Mouse (Mus musculus): Measurements from ENCODE around the gene Mas1.

Mas1 gene

DNA sequence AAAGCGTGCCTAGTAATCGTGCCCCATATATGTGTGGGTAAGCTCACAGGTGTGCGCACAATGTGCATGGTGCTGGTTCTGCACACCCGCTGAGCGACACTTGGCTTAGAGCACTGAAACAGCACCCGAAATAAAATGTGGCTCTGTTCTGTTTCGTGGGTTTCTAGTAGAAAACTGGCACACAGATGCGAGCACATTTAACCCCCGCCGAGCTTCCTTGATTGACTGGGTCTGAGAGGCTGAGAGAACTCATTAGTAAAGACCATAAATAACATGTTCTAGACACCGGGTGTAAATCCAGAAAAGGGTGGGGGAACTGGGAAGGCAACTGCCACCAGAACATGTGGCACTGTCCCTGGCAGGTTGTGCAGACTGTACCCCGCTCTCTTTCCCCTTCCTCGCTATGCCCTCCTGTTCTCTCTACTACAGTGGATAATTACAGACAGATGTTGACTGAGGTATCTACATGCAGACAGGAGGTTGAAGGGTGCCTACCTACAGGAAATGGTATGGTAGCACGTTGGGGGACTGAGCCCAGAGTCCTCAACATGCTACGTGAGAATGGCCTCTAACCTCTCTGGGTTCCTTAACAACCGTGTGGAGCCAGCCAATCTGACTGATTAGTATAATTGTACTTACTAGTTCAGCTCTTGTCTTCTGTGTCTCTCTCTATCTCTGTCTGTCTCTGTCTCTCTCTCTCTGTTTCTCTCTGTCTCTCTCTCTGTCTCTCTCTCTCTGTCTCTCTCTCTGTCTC, 4.5 kb upstream of the Mas1 start:
- DNase-seq (ENCODE audit: low spot score in 2 of 2) = no peak

DNA sequence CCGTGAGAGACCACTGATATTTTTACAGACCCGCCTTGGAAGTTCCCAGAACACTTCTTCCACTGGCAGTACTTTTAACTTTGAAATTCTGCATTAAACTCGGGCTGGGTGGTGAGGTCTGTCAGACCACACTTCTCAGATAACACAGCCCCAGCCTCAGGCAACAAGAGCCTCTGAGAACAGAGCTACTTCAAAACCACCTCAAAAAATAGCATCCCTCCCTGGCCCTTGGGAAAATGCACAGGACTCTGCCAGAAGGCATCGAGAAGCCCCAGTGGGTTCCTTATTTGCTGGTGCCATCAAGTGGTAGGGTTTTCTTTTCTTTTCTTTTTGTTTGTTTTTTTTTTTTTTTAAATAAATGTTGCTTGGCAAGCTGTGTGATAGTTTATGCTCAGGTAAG, 697 bp upstream of the Mas1 start:
- no peak for DNase-seq (ENCODE audit: low spot score in 2 of 2)

DNA sequence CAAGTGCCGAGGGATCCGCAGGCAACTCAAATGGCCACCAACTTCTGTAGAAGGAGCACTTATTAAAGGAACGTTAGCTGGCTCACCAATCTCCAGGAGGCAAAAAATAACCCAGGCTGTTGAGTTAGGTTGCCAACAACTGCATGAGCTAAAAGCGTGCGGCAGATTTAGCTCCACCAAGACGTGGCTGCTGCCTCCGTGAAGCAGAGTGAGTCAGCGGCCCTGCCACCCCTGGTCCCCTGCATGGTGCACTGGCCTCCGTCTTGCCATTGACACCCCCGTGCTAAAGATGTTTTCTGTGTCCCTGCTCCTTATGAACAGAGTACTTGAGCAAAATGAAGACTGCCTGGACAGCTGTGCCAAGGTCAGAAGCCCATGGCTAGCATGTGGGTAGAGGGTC, 1.1 kb downstream of the Mas1 start:
- no peak for DNase-seq (ENCODE audit: low spot score in 2 of 2)

DNA sequence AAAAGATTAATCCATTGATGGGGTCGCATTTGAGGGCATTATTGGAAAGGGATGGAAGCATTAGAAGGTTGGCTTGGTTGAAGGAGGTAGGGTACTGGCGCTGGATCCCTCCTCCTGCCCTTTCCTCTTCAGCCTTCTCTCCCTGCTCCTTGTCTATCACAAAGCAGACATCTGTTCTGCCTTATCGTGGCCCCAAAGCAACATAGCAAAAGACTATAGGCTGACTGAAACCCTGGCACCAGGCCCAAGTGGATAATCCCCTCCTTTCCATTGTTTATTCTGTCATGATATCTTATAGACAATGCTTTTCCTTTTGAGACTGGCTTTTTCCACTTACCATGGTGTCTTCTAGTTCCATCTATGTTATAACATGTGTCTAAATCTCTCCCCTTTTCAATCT, 2.5 kb downstream of the Mas1 start:
- no peak for DNase-seq (ENCODE audit: low spot score in 2 of 2)

- no peak for DNase-seq (ENCODE audit: low spot score in 2 of 2)
Measured at GRCm38 (mm10) chr17:12864111-12864510, 3.8 kb downstream of the Mas1 start.

- DNase-seq (ENCODE audit: low spot score in 2 of 2) = no peak
Measured at GRCm38 (mm10) chr17:12859006-12859520, 8.9 kb downstream of the Mas1 start.

DNA sequence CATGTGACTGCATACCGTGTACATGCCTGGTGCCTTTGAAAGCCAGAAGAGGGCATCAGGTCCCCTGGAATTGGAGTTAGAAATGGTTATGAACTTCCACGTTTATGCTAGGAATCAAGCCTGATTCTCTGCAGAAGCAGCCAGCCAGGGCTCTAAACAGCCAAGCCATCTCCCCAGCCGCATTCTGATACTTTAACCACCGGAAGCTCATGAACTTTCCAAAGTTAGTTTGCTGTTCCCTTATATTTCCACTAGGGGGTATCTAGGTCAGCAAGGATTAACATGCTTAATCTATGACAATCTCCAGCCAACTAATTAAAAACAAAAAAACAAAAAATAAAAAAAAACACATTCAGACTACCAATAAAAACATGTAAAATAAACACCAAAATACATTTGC, 9.9 kb downstream of the Mas1 start:
- DNase-seq (ENCODE audit: low spot score in 2 of 2) = no peak

GRCm38 (mm10) chr17:12857395-12857794, 10.5 kb downstream of the Mas1 start:
- DNase-seq (ENCODE audit: low spot score in 2 of 2) = no peak

- DNase-seq (ENCODE audit: low spot score in 2 of 2) = no peak
Measured at GRCm38 (mm10) chr17:12854386-12854785, 13.6 kb downstream of the Mas1 start.

- DNase-seq (ENCODE audit: low spot score in 2 of 2) = no peak
Measured at GRCm38 (mm10) chr17:12853821-12854220, 14.1 kb downstream of the Mas1 start.

- DNase-seq (ENCODE audit: low spot score in 2 of 2) = no peak
Measured at GRCm38 (mm10) chr17:12851689-12852088, 16.3 kb downstream of the Mas1 start.

DNA sequence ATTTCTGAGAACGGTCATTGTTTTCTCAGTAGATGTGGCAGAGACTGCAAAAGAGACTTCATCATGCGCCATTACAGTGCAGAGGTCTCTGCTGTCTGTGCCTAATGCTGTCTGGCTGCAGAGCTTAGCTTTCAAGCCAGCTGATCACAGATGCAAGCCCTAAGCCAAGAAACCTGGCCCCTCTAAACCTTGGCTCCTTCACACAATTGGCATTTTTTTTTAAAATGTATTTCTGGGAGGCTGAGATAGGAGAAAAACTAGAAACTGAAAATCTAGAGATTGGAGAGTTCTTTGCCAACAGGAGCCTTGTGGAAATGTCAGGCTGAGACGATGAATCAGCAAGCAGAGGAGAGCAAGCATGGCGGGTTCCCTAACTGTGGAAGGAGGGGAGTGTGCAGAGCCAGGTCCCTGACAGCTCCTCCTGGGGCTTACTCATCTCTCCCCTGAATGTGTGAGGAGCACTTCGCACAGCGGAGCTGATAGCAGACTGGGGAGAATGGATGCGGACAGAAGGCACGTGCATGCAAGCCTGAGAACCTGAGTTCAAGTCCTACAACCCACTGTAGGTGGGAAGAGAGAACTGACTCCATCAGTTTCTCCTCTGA, 18.1 kb downstream of the Mas1 start:
- no peak for DNase-seq (ENCODE audit: low spot score in 2 of 2)

- no peak for DNase-seq (ENCODE audit: low spot score in 2 of 2)
Measured at GRCm38 (mm10) chr17:12847736-12848135, 20.2 kb downstream of the Mas1 start.

DNA sequence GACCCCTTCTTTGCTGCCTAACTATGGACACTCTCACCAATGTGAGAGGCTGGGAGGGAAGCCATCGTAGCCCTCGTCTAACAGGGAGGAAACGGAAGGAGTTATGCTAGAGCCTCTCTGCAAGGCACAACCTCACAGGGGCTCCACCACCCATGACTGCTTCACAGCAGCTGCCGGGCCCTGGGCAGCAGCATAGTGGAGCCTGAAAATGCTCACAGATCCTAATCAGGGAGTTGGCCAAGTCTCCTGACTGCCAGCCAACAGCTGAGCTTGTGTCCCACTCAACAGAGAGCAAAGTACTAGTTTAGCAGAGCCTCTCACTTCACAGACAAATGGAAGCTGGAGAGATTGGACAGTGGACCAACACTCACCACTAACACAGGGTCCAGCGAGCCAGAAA, 21.5 kb downstream of the Mas1 start:
- DNase-seq (ENCODE audit: low spot score in 2 of 2) = no peak

DNA sequence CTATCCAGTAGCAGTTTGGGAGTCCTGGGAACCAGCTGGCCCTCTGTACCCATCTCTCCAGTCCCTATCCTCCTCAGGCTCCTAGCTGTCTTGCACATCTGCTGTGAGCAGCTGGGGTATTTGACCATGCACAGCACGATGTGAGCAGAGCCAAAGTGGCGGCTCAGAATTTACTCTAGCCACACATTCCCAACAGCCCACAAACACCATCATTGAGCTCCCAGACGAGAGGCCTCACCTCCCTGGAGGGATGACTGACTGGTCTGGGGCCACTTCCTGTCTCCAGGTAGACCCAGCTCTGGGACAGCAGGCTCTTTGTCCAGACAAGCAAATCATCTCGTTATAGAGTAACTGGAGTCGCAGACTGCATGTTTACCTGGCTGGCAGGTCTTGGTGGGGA, 22.1 kb downstream of the Mas1 start:
- DNase-seq (ENCODE audit: low spot score in 2 of 2) = no peak

DNA sequence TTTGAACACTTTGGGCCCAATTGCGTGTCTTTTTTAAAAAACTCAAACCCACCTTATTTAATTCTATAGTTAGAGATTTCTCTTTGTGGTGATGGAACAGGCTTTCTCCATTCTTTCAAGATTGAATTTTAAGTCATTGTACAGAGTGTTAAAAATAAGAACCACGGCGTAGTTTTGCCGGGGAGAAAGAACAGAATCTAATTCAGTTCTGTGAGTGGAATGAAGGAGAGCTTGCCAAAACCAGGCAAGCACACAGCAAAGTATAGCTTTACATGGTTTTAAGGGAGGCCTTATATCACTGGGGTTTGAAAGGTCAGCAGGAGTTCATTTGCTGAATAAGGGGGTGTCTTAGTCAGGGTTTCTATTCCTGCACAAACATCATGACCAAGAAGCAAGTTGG, 23.4 kb downstream of the Mas1 start:
- no peak for DNase-seq (ENCODE audit: low spot score in 2 of 2)

GRCm38 (mm10) chr17:12843826-12844225, 24.1 kb downstream of the Mas1 start:
- DNase-seq (ENCODE audit: low spot score in 2 of 2) = no peak

DNA sequence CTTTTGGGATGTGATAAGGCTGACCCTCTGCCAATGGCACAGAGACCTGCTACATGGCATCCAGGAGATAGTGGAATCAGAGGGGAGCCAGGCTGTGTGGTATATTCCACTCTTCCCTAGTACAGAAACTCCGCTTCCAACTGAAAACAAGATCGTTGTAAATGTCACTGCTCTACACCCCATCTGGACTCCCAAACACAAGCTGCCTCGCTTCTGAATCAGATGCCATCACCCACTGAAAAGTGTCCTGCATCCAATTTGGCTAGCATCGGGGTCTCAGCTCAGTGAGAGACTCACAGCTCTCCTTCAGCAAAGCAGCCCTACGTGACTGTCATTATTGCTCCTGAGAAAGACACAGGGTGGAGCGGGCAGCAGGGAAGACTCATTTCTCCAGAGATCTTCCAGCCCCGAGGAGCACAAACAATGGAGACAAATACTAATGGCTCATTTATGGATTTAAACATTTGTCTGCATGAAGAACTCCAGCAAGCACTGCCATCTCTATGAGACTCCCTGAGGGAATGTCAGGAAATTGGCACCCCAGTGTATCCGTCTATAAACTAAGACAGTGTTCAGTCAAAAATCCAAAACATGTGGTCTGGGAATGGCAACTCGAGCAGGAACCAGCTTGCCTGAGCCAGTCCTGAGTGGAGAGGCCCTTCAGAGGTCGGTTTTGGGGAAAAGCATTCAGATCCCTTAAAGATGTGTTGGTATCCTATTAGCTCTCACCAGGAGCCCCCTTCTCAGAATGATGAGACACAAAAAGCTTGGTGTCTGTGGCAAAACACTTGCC, 28.3 kb downstream of the Mas1 start:
- no peak for DNase-seq (ENCODE audit: low spot score in 2 of 2)

GRCm38 (mm10) chr17:12835738-12836137, 32.2 kb downstream of the Mas1 start:
- no peak for DNase-seq (ENCODE audit: low spot score in 2 of 2)

- no peak for DNase-seq (ENCODE audit: low spot score in 2 of 2)
Measured at GRCm38 (mm10) chr17:12834826-12835225, 33.1 kb downstream of the Mas1 start.

GRCm38 (mm10) chr17:12834317-12834716, 33.6 kb downstream of the Mas1 start:
- DNase-seq (ENCODE audit: low spot score in 2 of 2) = no peak

- no peak for DNase-seq (ENCODE audit: low spot score in 2 of 2)
Measured at GRCm38 (mm10) chr17:12832657-12833056, 35.3 kb downstream of the Mas1 start.

DNA sequence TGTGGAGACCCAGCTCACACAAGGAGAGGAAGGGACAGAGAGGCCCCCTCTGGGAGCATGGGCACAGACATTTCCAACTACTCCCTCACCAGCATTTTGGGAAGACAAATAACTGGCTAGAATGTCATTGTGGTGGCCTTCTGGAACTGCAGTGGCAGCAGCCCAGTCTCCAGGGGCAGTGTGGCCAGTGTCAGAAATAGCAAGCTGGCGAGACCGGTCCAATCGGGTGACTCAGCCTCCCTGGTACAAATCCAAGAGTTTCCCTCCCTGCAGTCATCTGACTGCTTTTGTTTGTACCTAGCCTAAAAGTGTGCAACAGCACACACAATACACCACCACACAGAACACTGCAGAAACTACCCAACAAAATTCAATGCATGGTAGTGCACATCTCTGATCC, 35.7 kb downstream of the Mas1 start:
- DNase-seq (ENCODE audit: low spot score in 2 of 2) = no peak
